Mouse (Mus musculus) ES-Bruce4 (cell line): ENCODE data around the gene Sds. TPM values are rescaled to one million over a fixed set of nuclear protein-coding genes. Genes with fewer than 3 reads are reported as not detected.

Source experiments
- H3K27ac ChIP-seq: 2 replicates; pipeline ENCODE4 v1.5.1; 2012; ENCODE audit warnings: low read length, inconsistent platforms; ENCODE audit not compliant: insufficient read depth
- H3K27me3 ChIP-seq: 2 replicates; pipeline ENCODE4 v1.6.1; 2012; ENCODE audit warnings: mild to moderate bottlenecking, low read length, inconsistent platforms; ENCODE audit not compliant: control insufficient read depth, poor library complexity, insufficient read depth, severe bottlenecking
- H3K36me3 ChIP-seq: 2 replicates; pipeline ENCODE4 v1.6.1; 2012; ENCODE audit warnings: inconsistent platforms, mild to moderate bottlenecking, low read length, moderate library complexity; ENCODE audit not compliant: control insufficient read depth, poor library complexity, insufficient read depth, severe bottlenecking
- H3K4me1 ChIP-seq: one replicate; pipeline ENCODE4 v1.8.1; 2011; ENCODE audit warnings: low read length; ENCODE audit not compliant: control insufficient read depth, insufficient read depth
- H3K4me3 ChIP-seq: 2 replicates; pipeline ENCODE4 v1.5.1; 2011; ENCODE audit warnings: low read depth, mild to moderate bottlenecking, low read length
- H3K9ac ChIP-seq: 2 replicates; pipeline ENCODE4 v1.6.1; 2012; ENCODE audit warnings: low read depth, mild to moderate bottlenecking, inconsistent platforms; ENCODE audit not compliant: poor library complexity, severe bottlenecking
- H3K9me3 ChIP-seq: replicated peaks from 2 replicates; pipeline ENCODE4 v1.6.1; 2012; ENCODE audit warnings: mild to moderate bottlenecking, low read length, inconsistent platforms; ENCODE audit not compliant: control insufficient read depth, poor library complexity, insufficient read depth, severe bottlenecking
- CTCF ChIP-seq: IDR thresholded peaks from one replicate; pipeline ENCODE4 v1.8.1; 2011; ENCODE audit warnings: low read depth, low read length
- EP300 ChIP-seq: IDR thresholded peaks from 2 replicates; pipeline ENCODE4 v1.6.1; 2011; ENCODE audit warnings: low read depth, low read length; ENCODE audit not compliant: insufficient read depth
- POLR2A ChIP-seq: IDR thresholded peaks from one replicate; pipeline ENCODE4 v1.8.1; 2011; ENCODE audit warnings: low read length; ENCODE audit not compliant: insufficient read depth
- polyA plus RNA-seq: library from polyadenylated mRNA; stranded (reverse); fragments of >200 nt; gene quantifications from 2 replicates; pipeline ENCODE4 v1.2.4, GENCODE M21; 2011; ENCODE audit warnings: low read depth; ENCODE audit not compliant: missing spikeins, insufficient read depth, insufficient read length

The Sds gene
- polyA plus RNA-seq, 1 experiment, result not detected

DNA sequence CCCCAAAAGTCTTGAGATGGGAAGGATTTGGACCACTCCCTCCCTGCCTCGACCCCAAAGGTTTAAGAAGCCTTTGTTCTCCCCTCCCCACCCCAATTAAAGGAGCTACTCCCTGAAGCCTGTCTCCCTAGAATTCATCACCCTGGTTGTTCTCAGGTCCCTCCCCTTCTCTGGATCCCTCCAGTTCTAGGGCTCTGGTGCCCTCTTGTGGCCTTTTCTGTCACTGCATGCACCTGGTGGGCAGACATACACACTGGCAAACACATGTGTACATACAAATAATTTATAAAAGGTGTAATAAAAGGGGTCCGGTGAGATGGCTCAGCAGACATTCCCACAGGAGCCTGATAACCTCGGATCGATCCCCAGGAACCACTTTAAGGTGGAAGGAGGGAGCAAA is 12.0 kb upstream of the Sds start:
- H3K4me1 ChIP-seq, result no peaks in the 10 kb centered on the region
- no peak overlapping the region for H3K9ac ChIP-seq
- H3K36me3 ChIP-seq, result no peaks in the 10 kb centered on the region
- no peak overlapping the region for H3K27ac ChIP-seq
- H3K9me3 ChIP-seq, result no peaks in the 10 kb centered on the region
- H3K27me3 ChIP-seq, result no peaks in the 10 kb centered on the region
- H3K4me3 ChIP-seq, result no peak overlapping the region
- TF ChIP-seq CTCF (peak; percentile 77), EP300 (no peak), POLR2A (no peak)

DNA sequence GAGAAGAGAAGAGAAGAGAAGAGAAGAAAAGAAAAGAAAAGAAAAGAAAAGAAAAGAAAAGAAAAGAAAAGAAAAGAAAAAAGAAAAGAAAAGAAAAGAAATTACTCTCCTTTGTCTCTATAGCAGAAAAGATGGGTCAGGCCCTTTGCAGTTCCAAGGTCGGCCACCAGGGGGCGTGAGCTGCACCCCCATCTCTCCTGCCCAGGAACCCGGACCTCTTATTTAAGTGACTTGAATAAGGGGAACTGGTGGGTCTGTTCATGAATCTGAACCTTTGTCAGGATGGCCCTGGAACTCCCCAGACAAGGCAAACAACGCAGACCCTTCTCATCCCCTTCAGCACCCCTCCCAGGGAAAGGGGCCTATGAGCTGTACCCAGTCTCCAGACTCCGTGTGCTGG is 11.3 kb upstream of the Sds start:
- H3K9ac ChIP-seq, result no peak overlapping the region
- TF ChIP-seq POLR2A (no peak), CTCF (peak; percentile 83), EP300 (no peak)
- no peaks in the 10 kb centered on the region for H3K36me3 ChIP-seq
- no peaks in the 10 kb centered on the region for H3K9me3 ChIP-seq
- H3K27me3 ChIP-seq, result no peaks in the 10 kb centered on the region
- no peaks in the 10 kb centered on the region for H3K4me1 ChIP-seq
- H3K4me3 ChIP-seq, result no peak overlapping the region
- H3K27ac ChIP-seq, result no peak overlapping the region

DNA sequence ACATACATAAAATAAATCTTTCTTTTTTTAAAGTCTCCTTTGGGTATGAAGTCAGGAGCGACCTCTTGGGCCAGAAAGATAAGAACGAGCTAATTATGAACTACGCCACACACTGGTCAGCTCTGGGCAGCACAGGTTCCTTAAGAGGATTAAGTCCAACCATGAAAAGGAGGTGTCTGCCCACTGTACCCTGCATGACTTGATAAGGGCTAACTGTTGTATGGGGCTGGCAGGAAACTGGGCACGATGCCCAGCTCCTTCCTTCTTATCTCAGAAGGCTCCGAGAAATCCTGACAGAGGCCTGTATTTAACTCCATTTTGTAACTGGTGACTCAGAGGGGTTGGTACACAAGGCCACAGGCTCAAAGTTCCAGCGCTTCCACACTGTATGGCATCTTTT is 10.5 kb upstream of the Sds start:
- no peaks in the 10 kb centered on the region for H3K27me3 ChIP-seq
- no peak overlapping the region for H3K9ac ChIP-seq
- no peak for TF ChIP-seq CTCF
- TF ChIP-seq EP300, result no peak
- TF ChIP-seq POLR2A, result no peak
- no peak overlapping the region for H3K27ac ChIP-seq
- H3K36me3 ChIP-seq, result no peaks in the 10 kb centered on the region
- no peaks in the 10 kb centered on the region for H3K9me3 ChIP-seq
- no peak overlapping the region for H3K4me3 ChIP-seq
- H3K4me1 ChIP-seq, result no peaks in the 10 kb centered on the region

DNA sequence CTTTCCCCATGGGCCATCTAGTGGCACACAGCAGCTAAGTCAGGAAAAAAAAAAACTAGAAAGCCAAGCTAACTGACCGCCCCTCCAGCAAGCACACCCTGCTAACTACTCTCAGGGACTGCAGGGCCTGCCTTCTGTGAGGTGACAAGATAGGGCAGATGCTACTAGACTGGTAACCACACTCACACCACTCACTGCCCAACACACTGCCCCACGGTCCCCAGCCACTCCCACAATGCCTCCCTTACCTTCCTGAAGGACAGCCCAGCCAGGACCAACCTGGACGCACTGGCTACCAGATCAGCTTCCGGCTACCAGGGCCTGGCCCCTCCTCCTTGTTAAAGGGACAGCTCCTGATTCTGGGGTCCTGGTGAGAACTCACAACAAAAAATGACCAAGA is 9.3 kb upstream of the Sds start:
- TF ChIP-seq EP300, result no peak
- TF ChIP-seq CTCF, result no peak
- no peak for TF ChIP-seq POLR2A
- Histone ChIP-seq H3K36me3 (no peaks in the 10 kb centered on the region), H3K27me3 (no peaks in the 10 kb centered on the region), H3K4me1 (no peaks in the 10 kb centered on the region), H3K27ac (no peak overlapping the region), H3K4me3 (no peak overlapping the region), H3K9ac (no peak overlapping the region), H3K9me3 (no peaks in the 10 kb centered on the region)

DNA sequence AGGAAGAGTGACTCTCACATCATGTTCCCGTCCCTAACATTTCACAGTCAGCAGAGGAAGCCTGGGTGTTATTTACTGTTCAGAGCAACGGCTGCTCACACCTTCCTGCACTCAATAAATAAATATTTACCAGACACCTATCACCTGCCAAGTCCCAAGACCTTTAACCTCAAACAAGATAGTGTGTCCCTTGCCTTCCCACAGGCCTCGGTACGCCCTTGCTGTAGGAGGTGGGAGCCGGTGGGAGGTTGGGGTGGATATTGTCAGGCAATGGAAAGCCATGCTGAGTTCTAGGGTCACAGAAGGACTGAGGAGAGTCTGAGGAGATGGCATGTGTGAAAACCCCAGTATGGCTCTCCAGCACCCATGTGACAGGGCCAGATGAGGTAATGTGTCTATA is 8.0 kb upstream of the Sds start:
- Histone ChIP-seq H3K4me1 (no peaks in the 10 kb centered on the region), H3K4me3 (no peak overlapping the region), H3K27me3 (no peaks in the 10 kb centered on the region), H3K27ac (no peak overlapping the region), H3K9me3 (no peaks in the 10 kb centered on the region), H3K36me3 (no peaks in the 10 kb centered on the region), H3K9ac (no peak overlapping the region)
- TF ChIP-seq EP300 (no peak), POLR2A (no peak), CTCF (no peak)

GRCm38 (mm10) chr5:120468830-120469229 is 7.5 kb upstream of the Sds start:
- no peaks in the 10 kb centered on the region for H3K4me1 ChIP-seq
- no peaks in the 10 kb centered on the region for H3K27me3 ChIP-seq
- TF ChIP-seq CTCF, result no peak
- no peak for TF ChIP-seq POLR2A
- no peak for TF ChIP-seq EP300

More at GRCm38 (mm10) chr5:120468830-120469229, 7.5 kb upstream of the Sds start:
- Histone ChIP-seq H3K9me3 (no peaks in the 10 kb centered on the region), H3K36me3 (no peaks in the 10 kb centered on the region), H3K9ac (no peak overlapping the region), H3K27ac (no peak overlapping the region), H3K4me3 (no peak overlapping the region)
